Mouse (Mus musculus): Measurements from ENCODE around the gene Ctsc. TPM values are rescaled to one million over a fixed set of nuclear protein-coding genes. Genes with fewer than 3 reads are reported as not detected.

The Ctsc gene
- polyA plus RNA-seq, 1 experiment: 3.9 TPM

DNA sequence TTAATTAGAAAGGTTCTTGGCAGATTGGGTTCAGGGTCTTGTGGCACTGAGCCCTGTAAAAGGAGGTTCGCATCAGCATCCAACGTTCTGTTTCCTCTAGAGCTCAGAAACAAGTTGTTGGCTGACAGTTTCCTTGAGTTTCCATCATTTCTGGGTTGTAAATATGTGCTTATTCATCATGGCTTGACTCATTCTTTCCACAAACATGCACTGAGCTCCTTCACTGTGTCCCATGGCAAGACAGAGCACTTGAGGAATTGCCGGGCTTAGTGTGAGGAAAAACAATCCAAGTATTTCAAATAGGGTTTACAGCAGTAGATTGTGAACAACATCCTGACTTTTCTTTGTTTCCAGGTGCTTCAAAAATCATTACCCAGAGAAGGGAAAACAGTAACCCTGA is 28.8 kb downstream of the Ctsc start:
- no peak for DNase-seq
- Histone ChIP-seq H3K4me1 (ENCODE audit: control insufficient read depth, insufficient read depth, low read length) (no peaks in the 10 kb centered on the region), H3K27ac (ENCODE audit: insufficient read depth, low read length) (no peak overlapping the region), H3K27me3 (ENCODE audit: control insufficient read depth, insufficient read depth, low read length) (no peaks in the 10 kb centered on the region), H3K4me3 (replicated peaks; ENCODE audit: insufficient read depth, low read depth, low read length) (no peak overlapping the region)
- TF ChIP-seq POLR2A (IDR thresholded peaks at IDR 0.05; ENCODE audit: borderline replicate concordance, insufficient read depth, low read length) (no peak), CTCF (IDR thresholded peaks at IDR 0.05; ENCODE audit: borderline replicate concordance, insufficient read depth, low read depth, low read length) (no peak)
- 39% methylated on average over 3 of the region's 3 CpGs for WGBS

DNA sequence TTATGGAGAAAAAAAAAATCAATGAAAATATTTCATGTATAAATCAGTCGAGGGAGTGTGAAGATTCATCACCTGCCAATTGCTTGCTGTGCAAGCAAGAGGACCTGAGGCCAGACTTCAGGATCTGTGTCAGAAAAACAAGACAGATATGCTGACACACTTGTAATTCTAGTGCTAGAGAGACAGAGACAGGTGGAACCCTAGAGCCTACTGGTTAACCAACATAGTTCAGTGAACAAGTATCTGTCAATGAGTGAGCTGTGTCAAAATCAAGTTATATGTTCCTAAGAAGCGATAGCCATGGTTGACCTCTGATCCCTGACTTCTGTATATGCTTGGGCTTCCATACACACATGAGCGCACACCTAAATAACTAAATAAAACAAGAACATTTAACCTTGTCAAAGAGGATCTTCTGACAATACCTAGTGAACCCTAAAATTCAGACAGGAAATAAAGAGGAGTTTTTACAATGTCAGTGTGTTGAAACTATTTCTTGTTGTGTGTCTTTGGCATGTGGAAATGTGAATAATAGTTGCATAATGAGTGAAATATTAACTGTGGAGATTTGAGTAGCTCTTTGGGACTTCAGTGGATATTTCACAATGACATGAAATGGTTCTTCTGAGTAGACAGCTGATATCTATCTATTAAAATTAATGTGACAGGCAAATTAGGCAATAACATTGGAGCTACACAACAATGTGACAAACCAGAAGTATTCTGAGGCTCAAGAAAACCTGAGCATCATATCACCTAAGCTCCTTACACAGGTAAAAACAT is 32.7 kb downstream of the Ctsc start:
- Histone ChIP-seq H3K4me3 (replicated peaks; ENCODE audit: insufficient read depth, low read depth, low read length) (no peak overlapping the region), H3K27ac (ENCODE audit: insufficient read depth, low read length) (no peak overlapping the region), H3K27me3 (ENCODE audit: control insufficient read depth, insufficient read depth, low read length) (no peaks in the 10 kb centered on the region), H3K4me1 (ENCODE audit: control insufficient read depth, insufficient read depth, low read length) (no peaks in the 10 kb centered on the region)
- WGBS: 71% methylated on average over 3 of the region's 3 CpGs
- TF ChIP-seq CTCF (IDR thresholded peaks at IDR 0.05; ENCODE audit: borderline replicate concordance, insufficient read depth, low read depth, low read length) (no peak), POLR2A (IDR thresholded peaks at IDR 0.05; ENCODE audit: borderline replicate concordance, insufficient read depth, low read length) (no peak)
- no peak for DNase-seq

GRCm38 (mm10) chr7:88316408-88316807 is 38.5 kb downstream of the Ctsc start:
- no peak overlapping the region for H3K4me3 ChIP-seq (replicated peaks; ENCODE audit: insufficient read depth, low read depth, low read length)
- DNase-seq: no peak
- TF ChIP-seq CTCF (IDR thresholded peaks at IDR 0.05; ENCODE audit: borderline replicate concordance, insufficient read depth, low read depth, low read length) (no peak), POLR2A (IDR thresholded peaks at IDR 0.05; ENCODE audit: borderline replicate concordance, insufficient read depth, low read length) (no peak)
- no peaks in the 10 kb centered on the region for H3K27me3 ChIP-seq (ENCODE audit: control insufficient read depth, insufficient read depth, low read length)
- H3K4me1 ChIP-seq (ENCODE audit: control insufficient read depth, insufficient read depth, low read length): no peaks in the 10 kb centered on the region
- no peak overlapping the region for H3K27ac ChIP-seq (ENCODE audit: insufficient read depth, low read length)
- WGBS: 42% methylated on average over 3 of the region's 3 CpGs

- no peaks in the 10 kb centered on the region for H3K4me1 ChIP-seq (ENCODE audit: control insufficient read depth, insufficient read depth, low read length)
- DNase-seq: no peak
- WGBS: 62% methylated on average over 1 of the region's 1 CpGs
- no peaks in the 10 kb centered on the region for H3K27me3 ChIP-seq (ENCODE audit: control insufficient read depth, insufficient read depth, low read length)
- H3K27ac ChIP-seq (ENCODE audit: insufficient read depth, low read length): no peak overlapping the region
- no peak for TF ChIP-seq CTCF (IDR thresholded peaks at IDR 0.05; ENCODE audit: borderline replicate concordance, insufficient read depth, low read depth, low read length)
- TF ChIP-seq POLR2A (IDR thresholded peaks at IDR 0.05; ENCODE audit: borderline replicate concordance, insufficient read depth, low read length): no peak
- no peak overlapping the region for H3K4me3 ChIP-seq (replicated peaks; ENCODE audit: insufficient read depth, low read depth, low read length)
These were observed 40.6 kb downstream of the Ctsc start for GRCm38 (mm10) chr7:88318474-88318873.

GRCm38 (mm10) chr7:88318904-88319303 is 41.0 kb downstream of the Ctsc start:
- Histone ChIP-seq H3K4me3 (replicated peaks; ENCODE audit: insufficient read depth, low read depth, low read length) (no peak overlapping the region), H3K27me3 (ENCODE audit: control insufficient read depth, insufficient read depth, low read length) (no peaks in the 10 kb centered on the region), H3K27ac (ENCODE audit: insufficient read depth, low read length) (no peak overlapping the region), H3K4me1 (ENCODE audit: control insufficient read depth, insufficient read depth, low read length) (no peaks in the 10 kb centered on the region)
- 87% methylated on average over 2 of the region's 2 CpGs for WGBS
- TF ChIP-seq CTCF (IDR thresholded peaks at IDR 0.05; ENCODE audit: borderline replicate concordance, insufficient read depth, low read depth, low read length) (no peak), POLR2A (IDR thresholded peaks at IDR 0.05; ENCODE audit: borderline replicate concordance, insufficient read depth, low read length) (no peak)
- no peak for DNase-seq

DNA sequence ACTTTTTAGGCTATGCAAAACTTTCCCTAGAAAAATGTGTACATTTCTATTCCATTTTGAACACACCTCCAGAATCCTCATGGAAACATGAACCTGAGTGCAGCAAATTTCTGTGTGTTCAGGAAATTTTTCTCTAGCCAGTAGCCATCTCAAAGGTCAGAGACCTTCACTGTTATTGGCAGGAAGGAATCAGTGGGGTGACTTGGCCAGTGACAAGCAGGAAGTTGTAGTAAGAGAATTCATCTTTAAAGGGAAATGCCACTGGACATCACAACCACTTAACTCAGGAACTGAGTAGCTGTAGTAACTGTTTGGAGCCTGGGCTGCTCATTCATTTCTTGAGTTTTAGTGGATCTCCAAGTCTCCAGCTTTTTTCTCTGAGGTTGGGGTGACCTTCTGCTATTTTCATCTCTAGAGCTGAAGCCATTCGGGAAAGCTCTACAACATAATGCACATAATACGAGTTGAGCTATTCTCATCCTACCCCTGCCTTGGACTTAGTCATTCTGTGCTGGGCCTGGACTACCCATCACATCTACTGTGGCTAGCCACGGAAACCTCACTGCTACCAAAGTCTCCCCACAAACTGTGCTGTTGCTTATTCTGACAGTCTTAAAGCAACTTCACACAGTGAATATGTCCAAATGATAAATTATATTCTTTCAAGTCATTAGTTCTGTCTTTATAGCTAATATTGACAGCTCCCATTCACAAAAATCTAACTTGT is 41.7 kb downstream of the Ctsc start:
- no peak for DNase-seq
- Histone ChIP-seq H3K27me3 (ENCODE audit: control insufficient read depth, insufficient read depth, low read length) (no peaks in the 10 kb centered on the region), H3K4me1 (ENCODE audit: control insufficient read depth, insufficient read depth, low read length) (no peaks in the 10 kb centered on the region), H3K4me3 (replicated peaks; ENCODE audit: insufficient read depth, low read depth, low read length) (no peak overlapping the region), H3K27ac (ENCODE audit: insufficient read depth, low read length) (no peak overlapping the region)
- TF ChIP-seq CTCF (IDR thresholded peaks at IDR 0.05; ENCODE audit: borderline replicate concordance, insufficient read depth, low read depth, low read length): no peak
- no peak for TF ChIP-seq POLR2A (IDR thresholded peaks at IDR 0.05; ENCODE audit: borderline replicate concordance, insufficient read depth, low read length)
- 91% methylated on average over 3 of the region's 3 CpGs for WGBS

- TF ChIP-seq CTCF (IDR thresholded peaks at IDR 0.05; ENCODE audit: borderline replicate concordance, insufficient read depth, low read depth, low read length) (no peak), POLR2A (IDR thresholded peaks at IDR 0.05; ENCODE audit: borderline replicate concordance, insufficient read depth, low read length) (no peak)
- H3K27ac ChIP-seq (ENCODE audit: insufficient read depth, low read length): no peak overlapping the region
- 34% methylated on average over 12 of the region's 12 CpGs for WGBS
- no peaks in the 10 kb centered on the region for H3K27me3 ChIP-seq (ENCODE audit: control insufficient read depth, insufficient read depth, low read length)
- no peaks in the 10 kb centered on the region for H3K4me1 ChIP-seq (ENCODE audit: control insufficient read depth, insufficient read depth, low read length)
- no peak for DNase-seq
- no peak overlapping the region for H3K4me3 ChIP-seq (replicated peaks; ENCODE audit: insufficient read depth, low read depth, low read length)
These were observed 42.9 kb downstream of the Ctsc start for GRCm38 (mm10) chr7:88320628-88321336.

All from cerebellum, adult 2 months (tissue).